In genomic region chr3:52017439-52018102, GRCm38 (mm10) we compare ENCODE assay signal across 7 mouse cellular contexts.
DNase-seq lines count a peak whose midpoint lies in the region; ATAC-seq and TF ChIP-seq lines count a peak whose summit lies in the region.

No protein-coding gene starts in this region.

- no peaks in the 10 kb centered on the region; the same call in 1 of the 2 replicates for H3K4me1 ChIP-seq in lung, adult 2 months (ENCODE audit: control insufficient read depth, insufficient read depth, low read length)
- H3K4me1 ChIP-seq in cortical plate, adult 2 months (ENCODE audit: control insufficient read depth, insufficient read depth, low read length): peaks cover 2% of the 10 kb centered on the region; the same call in 1 of the 2 replicates
- peaks cover 9% of the 10 kb centered on the region for H3K4me1 ChIP-seq in heart, embryonic 15.5 days (replicated peaks)
- H3K4me1 ChIP-seq in liver, postnatal 0 days (ENCODE audit: insufficient read depth): no peaks in the 10 kb centered on the region; the same call in 1 of the 2 replicates

- DNase-seq in lung, adult 2 months: no peak
- DNase-seq in lung, postnatal 36 days: no peak
- peak; percentile 39 for DNase-seq in liver, postnatal 0 days
- DNase-seq in cerebellum, postnatal 14 days: no peak
- no peak for DNase-seq in testis, postnatal 10 days (ENCODE audit: low spot score)

- H3K4me3 ChIP-seq in lung, adult 2 months (replicated peaks; ENCODE audit: extremely low read depth, low read depth, low read length): peak overlapping the region; percentile 46
- H3K4me3 ChIP-seq in cortical plate, adult 2 months (ENCODE audit: insufficient read depth, low read length): peak overlapping the region; percentile 20
- H3K4me3 ChIP-seq in heart, embryonic 15.5 days: peak overlapping the region; percentile 32
- peak overlapping the region; percentile 33 for H3K4me3 ChIP-seq in liver, postnatal 0 days (ENCODE audit: low read depth, low read length)

- ATAC-seq in heart, embryonic 15.5 days (replicated peaks; ENCODE audit: insufficient number of reproducible peaks, insufficient read depth, low FRiP score, low read depth): no peak
- ATAC-seq in liver, postnatal 0 days: peak; percentile 68

- WGBS in lung, adult 2 months: 31% methylated on average over 17 of the region's 17 CpGs
- 32% methylated on average over 17 of the region's 17 CpGs for WGBS in heart, embryonic 15.5 days
- WGBS in liver, postnatal 0 days (ENCODE audit: insufficient replicate concordance): 59% methylated on average over 17 of the region's 17 CpGs

- no peaks in the 10 kb centered on the region for H3K9me3 ChIP-seq in heart, embryonic 15.5 days (replicated peaks)
- no peaks in the 10 kb centered on the region for H3K9me3 ChIP-seq in liver, postnatal 0 days (ENCODE audit: low read length)

- peak overlapping the region; percentile 53 for H3K4me2 ChIP-seq in heart, embryonic 15.5 days
- H3K4me2 ChIP-seq in liver, postnatal 0 days (ENCODE audit: low read depth, low read length): peak overlapping the region; percentile 54

- no peaks in the 10 kb centered on the region for H3K27me3 ChIP-seq in heart, embryonic 15.5 days
- H3K27me3 ChIP-seq in liver, postnatal 0 days (ENCODE audit: insufficient read depth, low read length): no peaks in the 10 kb centered on the region

- no peak overlapping the region for H3K9ac ChIP-seq in heart, embryonic 15.5 days
- no peak overlapping the region for H3K9ac ChIP-seq in liver, postnatal 0 days (replicated peaks)

- H3K36me3 ChIP-seq in heart, embryonic 15.5 days: no peaks in the 10 kb centered on the region
- H3K36me3 ChIP-seq in liver, postnatal 0 days (replicated peaks; ENCODE audit: insufficient read depth, low read length): 0 out of 2 replicates have a peak, but pooled peaks cover 2% of the 10 kb centered on the region

- H3K27ac ChIP-seq in cortical plate, adult 2 months (ENCODE audit: insufficient read depth, low read length): no peak overlapping the region
- H3K27ac ChIP-seq in heart, embryonic 15.5 days: no peak overlapping the region
- H3K27ac ChIP-seq in liver, postnatal 0 days (ENCODE audit: low read depth): no peak overlapping the region

- TF ChIP-seq CTCF in lung, adult 2 months (IDR thresholded peaks at IDR 0.05; ENCODE audit: insufficient read depth, low read length): no peak
- no peak for TF ChIP-seq CTCF in cortical plate, adult 2 months (IDR thresholded peaks at IDR 0.05; ENCODE audit: extremely low read depth, insufficient read depth, low read length)
- TF ChIP-seq CTCF in liver, postnatal 0 days (IDR thresholded peaks at IDR 0.05; ENCODE audit: low read depth): no peak

- no peak for TF ChIP-seq EP300 in liver, postnatal 0 days (IDR thresholded peaks at IDR 0.05; ENCODE audit: low read depth)

- no peak for TF ChIP-seq POLR2A in lung, adult 2 months (IDR thresholded peaks at IDR 0.05; ENCODE audit: borderline replicate concordance, extremely low read depth, low read depth, low read length)
- TF ChIP-seq POLR2A in cortical plate, adult 2 months (IDR thresholded peaks at IDR 0.05; ENCODE audit: extremely low read depth, insufficient read depth, low read length): no peak
